Comparison of ENCODE assay signal across 20 mouse cellular contexts in genomic region chr8:121683083-121683832, GRCm38 (mm10). TPM values are rescaled to one million over a fixed set of nuclear protein-coding genes. Genes with fewer than 3 reads are reported as not detected.
DNase-seq lines count a peak whose midpoint lies in the region; TF ChIP-seq lines count a peak whose summit lies in the region.
"Had no signal": no experiment of that assay in that cellular context is flagged by ENCODE, and none has a peak within 500 bp of the region (broad histone marks: within the 10 kb centered on the region; RNA-seq: fewer than 3 reads in every experiment).

No protein-coding gene starts in this region.

- peak; percentile 81 for DNase-seq in heart, adult 11 months
- no peak for DNase-seq in heart, adult 2 months
- DNase-seq in right cerebral cortex, adult 18-20 months = peak; percentile 31
- DNase-seq in right cerebral cortex, postnatal 36 days (ENCODE audit: low spot score in 2 of 2) = no peak
- DNase-seq in NIH3T3 (ENCODE audit: low read depth) = peak; percentile 34
- no peak for DNase-seq in lung, postnatal 36 days
- no peak for DNase-seq in thymus, postnatal 4 days
- DNase-seq: adrenal gland, adult 8-10 months; adrenal gland, postnatal 36 days; B cell, adult 2 months; cerebellum, adult 11 months; cerebellum, adult 8-10 months; cerebellum, postnatal 36 days; gastrocnemius, postnatal 10 days; heart, postnatal 36 days had no signal

- no peak overlapping the region for H3K4me3 ChIP-seq in heart, adult 2 months
- H3K4me3 ChIP-seq in myocyte = no peak overlapping the region
- H3K4me3 ChIP-seq: embryonic facial prominence, embryonic 13.5 days; heart, embryonic 13.5 days; hindbrain, embryonic 15.5 days had no signal

- H3K27ac ChIP-seq in heart, adult 2 months = no peak overlapping the region
- H3K27ac ChIP-seq: embryonic facial prominence, embryonic 13.5 days; heart, embryonic 13.5 days; hindbrain, embryonic 15.5 days had no signal

- H3K9ac ChIP-seq in heart, adult 2 months (ENCODE audit: low read depth, low read length) = no peak overlapping the region
- H3K9ac ChIP-seq: embryonic facial prominence, embryonic 13.5 days; heart, embryonic 13.5 days; hindbrain, embryonic 15.5 days had no signal

- no peak for TF ChIP-seq EP300 in heart, adult 2 months (IDR thresholded peaks at IDR 0.05; ENCODE audit: insufficient read depth, low read depth, low read length)

- H3K36me3 ChIP-seq in heart, adult 2 months (ENCODE audit: control insufficient read depth, insufficient read depth, low read length) = no peaks in the 10 kb centered on the region
- H3K36me3 ChIP-seq in myocyte (ENCODE audit: control insufficient read depth, insufficient read depth) = no peaks in the 10 kb centered on the region
- H3K36me3 ChIP-seq: embryonic facial prominence, embryonic 13.5 days; heart, embryonic 13.5 days; hindbrain, embryonic 15.5 days had no signal

- TF ChIP-seq POLR2A in heart, adult 2 months (IDR thresholded peaks at IDR 0.05; ENCODE audit: insufficient read depth, low read depth, low read length) = no peak
- no peak for TF ChIP-seq POLR2A in myocyte (IDR thresholded peaks at IDR 0.05; ENCODE audit: insufficient read length, low read depth)

- intact Hi-C loops in heart, adult 2 months (cut with DNase I) = loop anchor here (5.0 kb wide), 1 partner anchor 36 kb away; no protein-coding TSS in a partner anchor

- no peaks in the 10 kb centered on the region; the same call in 1 of the 2 replicates for H3K4me1 ChIP-seq in heart, adult 2 months (ENCODE audit: control insufficient read depth, insufficient read depth, low read length)

- H3K27me3 ChIP-seq in heart, adult 2 months (ENCODE audit: control insufficient read depth, insufficient read depth, low read length) = no peaks in the 10 kb centered on the region
- H3K27me3 ChIP-seq in myocyte (ENCODE audit: control insufficient read depth, insufficient read depth, insufficient read length) = no peaks in the 10 kb centered on the region
- H3K27me3 ChIP-seq: embryonic facial prominence, embryonic 13.5 days; heart, embryonic 13.5 days; hindbrain, embryonic 15.5 days had no signal

- H3K79me2 ChIP-seq in heart, adult 2 months (replicated peaks; ENCODE audit: control insufficient read depth, insufficient read depth, low read length) = no peaks in the 10 kb centered on the region
- H3K79me2 ChIP-seq in myocyte (ENCODE audit: control insufficient read depth, insufficient read depth) = no peaks in the 10 kb centered on the region

- no peak for TF ChIP-seq CTCF in heart, adult 2 months (IDR thresholded peaks at IDR 0.05)

- H3ac ChIP-seq in myocyte (ENCODE audit: control insufficient read depth, insufficient read length) = no peak overlapping the region

- H3K4me2 ChIP-seq in myocyte (ENCODE audit: low read depth) = peak overlapping the region; percentile 43
- H3K4me2 ChIP-seq: embryonic facial prominence, embryonic 13.5 days; heart, embryonic 13.5 days; hindbrain, embryonic 15.5 days had no signal

- 71% methylated on average over 10 of the region's 10 CpGs for WGBS in heart, adult 2 months

TF ChIP-seq in myocyte, 11 proteins besides CTCF, POLR2A, EP300 and RAD21:
- TF ChIP-seq CEBPB (IDR thresholded peaks at IDR 0.05; ENCODE audit: insufficient read depth, poor library complexity, severe bottlenecking) (no peak), MYOD1 (IDR thresholded peaks at IDR 0.05; ENCODE audit: control insufficient read depth in 1 of 3, insufficient read length in 2 of 3, low read depth in 2 of 3) (peak in 1 of 3 experiments; percentile 41)

RNA-seq across cellular contexts. Expression of gene Zcchc14, which starts 30.6 kb away (rescaled TPM):
- 10 to 100 TPM; 28.5 to 30.0 TPM for total RNA-seq in heart, adult 2 months (2021)
- polyA plus RNA-seq in heart, adult 2 months (2012; rRNA removed) = 17.6 and 22.1 TPM in 2 replicates
- 11.9 TPM for polyA plus RNA-seq in myocyte (2012; fragmentation: generic; extraction: Trizol)

RNA-seq across cellular contexts. Expression of gene Jph3, which starts 46.2 kb away (rescaled TPM):
- total RNA-seq in heart, adult 2 months (2021) = under 1 TPM in 1 of 2 experiments, not detected in 1; 0.11 TPM
- 0.09 and 0.10 TPM in 2 replicates for polyA plus RNA-seq in heart, adult 2 months (2012; rRNA removed)
- not detected for polyA plus RNA-seq in myocyte (2012; fragmentation: generic; extraction: Trizol)
- total RNA-seq: MEL had no signal

Comparison
In these comparisons a context has a peak if more than half of its experiments do, and no peak if none do; other contexts are left out.
1. DNase-seq: peak in heart, adult 11 months (single experiment), right cerebral cortex, adult 18-20 months (single experiment) and NIH3T3 (single experiment); none in heart, adult 2 months (0 of 2), right cerebral cortex, postnatal 36 days (0 of 2), lung, postnatal 36 days (single experiment) and thymus, postnatal 4 days (single experiment).